Mouse (Mus musculus): Measurements from ENCODE around the gene Pde12. TPM values are rescaled to one million over a fixed set of nuclear protein-coding genes. Genes with fewer than 3 reads are reported as not detected.

The Pde12 gene
- polyA plus RNA-seq, 1 experiment from 2014 or later: 9.9 TPM

- H3K9ac ChIP-seq (ENCODE audit: low read depth, low read length): no peak overlapping the region
- no peak overlapping the region for H3K4me3 ChIP-seq (ENCODE audit: low read length)
- peaks cover 22% of the 10 kb centered on the region for H3K36me3 ChIP-seq (ENCODE audit: control insufficient read depth, insufficient read depth, low read length)
- no peaks in the 10 kb centered on the region for H3K4me1 ChIP-seq (ENCODE audit: control insufficient read depth, insufficient read depth, low read depth, low read length)
- H3K4me2 ChIP-seq (ENCODE audit: low read length): no peak overlapping the region
- H3K9me3 ChIP-seq (ENCODE audit: control insufficient read depth, low read length): no peaks in the 10 kb centered on the region
- H3K27ac ChIP-seq (ENCODE audit: low read depth, low read length): no peak overlapping the region
- no peaks in the 10 kb centered on the region for H3K27me3 ChIP-seq (replicated peaks; ENCODE audit: control insufficient read depth, insufficient read depth, low read length)
- no peak for ATAC-seq
Observed at GRCm38 (mm10) chr14:26651901-26652300, 17.8 kb downstream of the Pde12 start.

- WGBS: 87% methylated on average over 2 of the region's 2 CpGs
- H3K4me1 ChIP-seq (ENCODE audit: control insufficient read depth, insufficient read depth, low read depth, low read length): peaks cover 7% of the 10 kb centered on the region; the same call in 1 of the 2 replicates
- no peak overlapping the region for H3K27ac ChIP-seq (ENCODE audit: low read depth, low read length)
- no peak overlapping the region for H3K4me2 ChIP-seq (ENCODE audit: low read length)
- H3K27me3 ChIP-seq (replicated peaks; ENCODE audit: control insufficient read depth, insufficient read depth, low read length): no peaks in the 10 kb centered on the region
- H3K36me3 ChIP-seq (ENCODE audit: control insufficient read depth, insufficient read depth, low read length): peaks cover 8% of the 10 kb centered on the region; the same call in 1 of the 2 replicates
- H3K9me3 ChIP-seq (ENCODE audit: control insufficient read depth, low read length): no peaks in the 10 kb centered on the region
- ATAC-seq: no peak
- no peak overlapping the region for H3K9ac ChIP-seq (ENCODE audit: low read depth, low read length)
- H3K4me3 ChIP-seq (ENCODE audit: low read length): no peak overlapping the region
Observed at GRCm38 (mm10) chr14:26647811-26648210, 21.9 kb downstream of the Pde12 start.

GRCm38 (mm10) chr14:26645989-26646650 is 23.6 kb downstream of the Pde12 start:
- H3K9ac ChIP-seq (ENCODE audit: low read depth, low read length): no peak overlapping the region
- 33% methylated on average over 5 of the region's 5 CpGs for WGBS
- peaks cover 3% of the 10 kb centered on the region; the same call in 1 of the 2 replicates for H3K36me3 ChIP-seq (ENCODE audit: control insufficient read depth, insufficient read depth, low read length)
- peaks cover 7% of the 10 kb centered on the region; the same call in 1 of the 2 replicates for H3K4me1 ChIP-seq (ENCODE audit: control insufficient read depth, insufficient read depth, low read depth, low read length)
- H3K27me3 ChIP-seq (replicated peaks; ENCODE audit: control insufficient read depth, insufficient read depth, low read length): no peaks in the 10 kb centered on the region
- H3K4me3 ChIP-seq (ENCODE audit: low read length): no peak overlapping the region
- ATAC-seq: peak; percentile 45; the same call in 1 of the 2 replicates
- no peaks in the 10 kb centered on the region for H3K9me3 ChIP-seq (ENCODE audit: control insufficient read depth, low read length)
- H3K4me2 ChIP-seq (ENCODE audit: low read length): no peak overlapping the region
- no peak overlapping the region for H3K27ac ChIP-seq (ENCODE audit: low read depth, low read length)

- H3K4me2 ChIP-seq (ENCODE audit: low read length): no peak overlapping the region
- 74% methylated on average over 3 of the region's 3 CpGs for WGBS
- no peaks in the 10 kb centered on the region for H3K9me3 ChIP-seq (ENCODE audit: control insufficient read depth, low read length)
- H3K9ac ChIP-seq (ENCODE audit: low read depth, low read length): no peak overlapping the region
- peaks cover 17% of the 10 kb centered on the region for H3K4me1 ChIP-seq (ENCODE audit: control insufficient read depth, insufficient read depth, low read depth, low read length)
- ATAC-seq: no peak
- no peak overlapping the region for H3K27ac ChIP-seq (ENCODE audit: low read depth, low read length)
- H3K4me3 ChIP-seq (ENCODE audit: low read length): no peak overlapping the region
- no peaks in the 10 kb centered on the region for H3K27me3 ChIP-seq (replicated peaks; ENCODE audit: control insufficient read depth, insufficient read depth, low read length)
- peaks cover 3% of the 10 kb centered on the region; the same call in 1 of the 2 replicates for H3K36me3 ChIP-seq (ENCODE audit: control insufficient read depth, insufficient read depth, low read length)
Observed at GRCm38 (mm10) chr14:26643006-26643624, 26.6 kb downstream of the Pde12 start.

GRCm38 (mm10) chr14:26639961-26640360 is 29.7 kb downstream of the Pde12 start:
- H3K27ac ChIP-seq (ENCODE audit: low read depth, low read length): no peak overlapping the region
- H3K36me3 ChIP-seq (ENCODE audit: control insufficient read depth, insufficient read depth, low read length): no peaks in the 10 kb centered on the region
- no peaks in the 10 kb centered on the region for H3K27me3 ChIP-seq (replicated peaks; ENCODE audit: control insufficient read depth, insufficient read depth, low read length)
- H3K4me3 ChIP-seq (ENCODE audit: low read length): peak overlapping the region; percentile 90
- ATAC-seq: no peak
- H3K9me3 ChIP-seq (ENCODE audit: control insufficient read depth, low read length): no peaks in the 10 kb centered on the region
- WGBS: 51% methylated on average over 2 of the region's 2 CpGs
- H3K4me1 ChIP-seq (ENCODE audit: control insufficient read depth, insufficient read depth, low read depth, low read length): peaks cover 17% of the 10 kb centered on the region
- H3K4me2 ChIP-seq (ENCODE audit: low read length): peak overlapping the region; percentile 62
- peak overlapping the region; percentile 38; the same call in 1 of the 2 replicates for H3K9ac ChIP-seq (ENCODE audit: low read depth, low read length)

GRCm38 (mm10) chr14:26639251-26639650 is 30.4 kb downstream of the Pde12 start:
- Histone ChIP-seq H3K36me3 (ENCODE audit: control insufficient read depth, insufficient read depth, low read length) (no peaks in the 10 kb centered on the region), H3K27ac (ENCODE audit: low read depth, low read length) (no peak overlapping the region), H3K9ac (ENCODE audit: low read depth, low read length) (peak overlapping the region; percentile 95), H3K4me1 (ENCODE audit: control insufficient read depth, insufficient read depth, low read depth, low read length) (peaks cover 17% of the 10 kb centered on the region), H3K9me3 (ENCODE audit: control insufficient read depth, low read length) (no peaks in the 10 kb centered on the region), H3K4me3 (ENCODE audit: low read length) (peak overlapping the region; percentile 90), H3K4me2 (ENCODE audit: low read length) (peak overlapping the region; percentile 62), H3K27me3 (replicated peaks; ENCODE audit: control insufficient read depth, insufficient read depth, low read length) (no peaks in the 10 kb centered on the region)
- WGBS: 2% methylated on average over 11 of the region's 11 CpGs
- no peak for ATAC-seq

- peaks cover 17% of the 10 kb centered on the region for H3K4me1 ChIP-seq (ENCODE audit: control insufficient read depth, insufficient read depth, low read depth, low read length)
- no peaks in the 10 kb centered on the region for H3K27me3 ChIP-seq (replicated peaks; ENCODE audit: control insufficient read depth, insufficient read depth, low read length)
- ATAC-seq: peak; percentile 7
- H3K4me3 ChIP-seq (ENCODE audit: low read length): peak overlapping the region; percentile 90
- H3K4me2 ChIP-seq (ENCODE audit: low read length): peak overlapping the region; percentile 62
- H3K9me3 ChIP-seq (ENCODE audit: control insufficient read depth, low read length): no peaks in the 10 kb centered on the region
- H3K36me3 ChIP-seq (ENCODE audit: control insufficient read depth, insufficient read depth, low read length): no peaks in the 10 kb centered on the region
- WGBS: 0% methylated on average over 16 of the region's 16 CpGs
- peak overlapping the region; percentile 95 for H3K9ac ChIP-seq (ENCODE audit: low read depth, low read length)
- peak overlapping the region; percentile 82 for H3K27ac ChIP-seq (ENCODE audit: low read depth, low read length)
Observed at GRCm38 (mm10) chr14:26638708-26639084, 31.0 kb downstream of the Pde12 start.

- under 1% methylated on average over 67 of the region's 83 CpGs for WGBS
- peak; percentile 99 for ATAC-seq
Observed at GRCm38 (mm10) chr14:26637851-26638707, 31.6 kb downstream of the Pde12 start, which contains the start of gene Arf4. Gene Arf4, plus strand, starts transcription at chr14:26638074.

More at GRCm38 (mm10) chr14:26637851-26638707, 31.6 kb downstream of the Pde12 start, which contains the start of gene Arf4:
- peak within 1 kb of the TSS; percentile 82 for H3K27ac ChIP-seq (ENCODE audit: low read depth, low read length)
- H3K4me1 ChIP-seq (ENCODE audit: control insufficient read depth, insufficient read depth, low read depth, low read length): peaks cover 17% of the 10 kb centered on the region
- no peaks in the 10 kb centered on the region for H3K9me3 ChIP-seq (ENCODE audit: control insufficient read depth, low read length)
- H3K4me3 ChIP-seq (ENCODE audit: low read length): peak within 1 kb of the TSS; percentile 90
- no peaks in the 10 kb centered on the region for H3K36me3 ChIP-seq (ENCODE audit: control insufficient read depth, insufficient read depth, low read length)
- H3K4me2 ChIP-seq (ENCODE audit: low read length): peak within 1 kb of the TSS; percentile 62
- peak within 1 kb of the TSS; percentile 95 for H3K9ac ChIP-seq (ENCODE audit: low read depth, low read length)
- no peaks in the 10 kb centered on the region for H3K27me3 ChIP-seq (replicated peaks; ENCODE audit: control insufficient read depth, insufficient read depth, low read length)

All from hindbrain, embryonic 16.5 days (tissue).